Mouse (Mus musculus) adrenal gland, adult 18-20 months (tissue): ENCODE results near the gene Ntm. TPM values are rescaled to one million over a fixed set of nuclear protein-coding genes. Genes with fewer than 3 reads are reported as not detected.

ENCODE experiments used
- DNase-seq, 2 experiments: peaks; one replicate each; pipeline ENCODE4 v3.0.0; 2021 to 2022; ENCODE audit warnings: low spot score in 2 of 2
- total RNA-seq, 2 experiments: library from RNA; stranded (reverse); gene quantifications; 1 replicate in 1 of 2; 2 replicates in 1 of 2; pipeline ENCODE4 v1.2.3; 2021

Gene Ntm
- total RNA-seq, 2 experiments from 2014 or later: 0.54 to 0.60 TPM

- no peak for DNase-seq
Measured at GRCm38 (mm10) chr9:29342303-29342702, 620.6 kb downstream of the Ntm start.

- no peak for DNase-seq
Measured at GRCm38 (mm10) chr9:29341292-29341691, 621.6 kb downstream of the Ntm start.

DNA sequence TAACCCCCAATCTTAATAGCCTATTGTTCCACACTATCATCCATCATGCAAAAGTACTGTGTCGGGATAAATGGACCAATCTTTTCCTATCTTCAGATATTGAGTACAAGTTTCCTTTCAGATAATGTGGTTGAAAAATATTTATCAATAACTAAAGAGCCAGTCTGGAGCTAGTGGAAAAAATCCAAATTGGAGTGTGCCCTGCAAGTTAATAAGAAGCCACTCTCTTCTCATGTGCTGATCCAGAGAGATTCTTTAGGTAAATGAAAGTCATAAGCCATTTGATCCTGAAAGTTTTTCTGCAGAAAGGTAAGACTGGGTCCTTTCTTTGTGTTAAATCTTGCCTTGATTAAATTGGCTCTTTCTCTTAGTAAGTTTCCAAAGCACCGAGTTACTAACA, 627.3 kb downstream of the Ntm start:
- no peak for DNase-seq

DNA sequence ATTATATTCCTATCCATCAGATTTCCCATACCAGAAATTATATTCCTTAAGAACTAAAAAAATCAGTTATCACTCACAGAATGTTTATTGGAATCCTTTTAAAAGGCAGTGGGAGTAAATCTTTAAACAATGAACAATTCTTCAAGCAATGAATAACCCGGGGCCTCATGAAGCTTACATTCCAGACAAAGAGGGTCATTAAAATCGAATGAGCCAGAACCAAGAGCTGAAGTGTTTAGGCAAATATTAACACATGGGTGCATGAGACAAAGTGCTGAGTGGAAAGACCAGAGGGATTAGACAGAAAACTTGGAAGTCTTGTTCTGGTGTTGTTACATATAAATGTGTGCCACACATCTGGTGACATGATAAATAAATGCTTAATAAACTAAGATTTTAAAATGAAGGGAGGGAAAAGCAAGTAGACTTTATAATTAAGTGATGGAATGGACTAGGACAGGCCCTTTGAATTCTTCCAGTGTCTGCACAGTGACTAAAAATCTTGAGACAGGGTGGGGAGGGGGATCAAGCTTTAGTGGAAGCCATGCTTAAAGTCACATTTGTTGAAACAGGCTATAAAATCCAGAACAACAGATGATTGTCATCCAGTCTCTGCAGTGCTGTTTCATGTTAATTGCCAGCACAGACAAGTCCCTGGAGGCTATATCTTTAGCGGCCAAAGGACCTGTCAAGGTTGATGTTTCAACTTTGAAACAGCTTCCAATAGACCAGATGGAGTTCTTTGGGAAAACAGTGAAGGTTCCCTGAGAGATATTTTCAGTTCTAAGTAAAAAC, 630.4 kb downstream of the Ntm start:
- no peak for DNase-seq

DNA sequence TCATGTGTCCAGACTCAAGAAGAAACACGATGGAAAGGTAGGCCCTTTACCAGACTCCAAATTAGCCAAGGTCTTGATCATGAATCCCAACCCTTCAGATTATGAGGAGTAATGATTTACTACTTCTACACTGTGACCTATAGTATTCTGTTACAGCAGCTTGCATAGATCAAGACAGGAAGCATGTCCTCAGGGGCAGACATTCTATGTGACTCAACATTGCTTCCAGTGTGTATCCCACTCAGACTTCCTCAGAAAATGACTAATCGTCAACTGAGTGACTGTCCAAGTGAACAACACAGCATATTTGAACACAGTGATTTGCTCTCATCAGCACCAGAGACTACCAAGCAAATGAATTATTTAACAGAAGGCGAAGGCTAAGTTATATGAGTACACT, 632.5 kb downstream of the Ntm start:
- no peak for DNase-seq

- DNase-seq: no peak
Measured at GRCm38 (mm10) chr9:29326283-29326682, 636.7 kb downstream of the Ntm start.

DNA sequence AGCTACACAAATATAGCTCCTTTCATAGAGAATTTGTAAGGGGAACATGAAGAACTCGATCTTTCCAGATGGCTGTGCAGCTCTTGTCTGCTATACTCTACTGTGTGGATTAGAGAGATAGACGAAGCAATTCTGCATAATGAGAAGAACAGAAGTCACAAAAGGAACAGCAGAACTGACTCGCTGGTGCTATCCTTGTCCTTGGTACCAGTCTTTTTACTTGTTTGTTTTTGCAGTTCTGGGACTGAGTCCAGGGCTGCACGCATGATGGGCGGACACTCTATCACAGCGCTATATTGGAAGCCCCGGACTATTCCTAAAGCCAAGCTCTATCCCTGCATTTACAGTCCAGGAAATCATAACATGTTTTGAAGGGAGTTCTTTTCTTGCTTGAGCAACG, 637.8 kb downstream of the Ntm start:
- DNase-seq: no peak

DNA sequence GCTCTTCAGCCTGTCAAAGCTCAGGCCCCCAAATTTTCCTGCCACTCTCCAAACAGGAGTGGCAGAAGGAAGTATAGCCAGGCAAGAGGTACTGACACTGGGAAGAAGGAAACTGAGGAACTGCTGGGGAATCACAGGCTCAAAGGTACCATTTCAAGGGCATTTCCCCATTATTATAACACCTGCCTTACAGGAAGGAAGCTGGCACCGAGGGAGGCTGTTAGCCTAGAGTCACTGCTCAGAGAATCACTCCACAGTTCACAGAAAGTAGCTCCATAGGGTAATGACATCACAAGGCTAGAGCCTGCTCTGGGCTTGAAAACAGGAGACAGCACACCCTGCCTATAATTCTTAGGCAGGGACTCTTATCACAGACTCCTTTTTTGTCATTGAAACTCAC, 643.7 kb downstream of the Ntm start:
- no peak for DNase-seq

DNA sequence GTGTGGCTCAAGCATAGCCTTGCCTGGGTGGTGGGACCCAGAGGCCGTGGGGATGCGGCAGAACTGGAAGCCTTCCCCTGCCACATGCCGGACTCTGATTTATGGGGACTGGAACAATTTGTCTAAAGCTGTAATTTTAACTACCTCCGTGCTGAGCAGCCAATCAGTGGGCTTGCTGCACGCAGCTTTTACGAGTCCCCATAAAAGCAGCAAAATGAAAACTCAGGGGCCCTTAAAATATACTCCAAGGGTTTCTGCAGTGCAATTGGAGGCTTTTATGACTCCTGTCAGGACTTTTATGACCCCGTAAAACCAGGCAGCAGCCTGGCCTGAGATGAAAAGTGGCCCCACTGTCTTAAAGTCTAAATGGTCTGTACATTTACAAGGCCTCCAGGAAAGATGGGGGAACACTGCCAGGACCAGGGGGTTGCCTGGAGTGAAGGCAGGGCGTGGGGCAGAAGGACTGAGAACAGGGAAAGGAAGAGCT, 644.2 kb downstream of the Ntm start:
- no peak for DNase-seq

- no peak for DNase-seq
Measured at GRCm38 (mm10) chr9:29317623-29318022, 645.3 kb downstream of the Ntm start.

GRCm38 (mm10) chr9:29315842-29316241, 647.1 kb downstream of the Ntm start:
- DNase-seq: no peak

DNA sequence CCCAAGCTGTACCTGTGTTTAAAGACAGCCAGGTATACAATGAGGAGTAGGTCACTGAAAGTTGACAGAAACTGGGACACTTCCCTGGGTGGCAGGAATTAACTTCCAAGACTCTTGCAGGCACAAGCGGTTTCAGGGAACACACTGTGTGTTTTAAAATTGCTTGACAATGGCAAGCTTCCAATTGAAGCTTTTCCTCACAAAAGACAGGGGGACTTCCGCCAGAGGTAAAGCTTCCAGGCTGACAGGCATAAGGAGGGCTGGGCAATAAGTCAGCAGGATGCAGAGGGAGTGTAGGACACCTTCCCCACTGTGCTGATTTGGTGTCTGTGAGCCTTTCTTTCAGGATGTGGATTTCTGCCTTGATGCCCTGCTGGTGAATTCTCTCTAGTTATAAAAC, 656.0 kb downstream of the Ntm start:
- no peak for DNase-seq

DNA sequence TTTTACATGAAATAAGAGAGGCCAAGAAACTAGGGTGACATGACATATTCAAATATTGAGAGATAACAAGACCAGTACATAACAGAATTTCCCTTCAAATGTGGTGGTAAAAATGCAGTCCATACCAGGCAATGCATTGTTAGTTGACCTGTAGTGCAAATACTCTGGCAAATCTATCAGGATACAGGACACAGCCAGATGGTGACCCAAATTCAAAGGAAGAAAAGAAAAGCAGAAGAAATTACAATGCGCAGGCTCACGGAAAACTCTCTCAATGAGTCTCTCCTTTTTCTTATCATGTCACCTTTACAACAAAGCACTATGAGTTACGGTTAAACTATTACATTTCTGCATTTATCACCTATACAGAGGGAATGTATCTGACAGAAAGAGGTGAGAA, 664.6 kb downstream of the Ntm start:
- no peak for DNase-seq

GRCm38 (mm10) chr9:29296752-29297151, 666.2 kb downstream of the Ntm start:
- no peak for DNase-seq

- DNase-seq: no peak
Measured at GRCm38 (mm10) chr9:29288003-29288704, 674.8 kb downstream of the Ntm start.

DNA sequence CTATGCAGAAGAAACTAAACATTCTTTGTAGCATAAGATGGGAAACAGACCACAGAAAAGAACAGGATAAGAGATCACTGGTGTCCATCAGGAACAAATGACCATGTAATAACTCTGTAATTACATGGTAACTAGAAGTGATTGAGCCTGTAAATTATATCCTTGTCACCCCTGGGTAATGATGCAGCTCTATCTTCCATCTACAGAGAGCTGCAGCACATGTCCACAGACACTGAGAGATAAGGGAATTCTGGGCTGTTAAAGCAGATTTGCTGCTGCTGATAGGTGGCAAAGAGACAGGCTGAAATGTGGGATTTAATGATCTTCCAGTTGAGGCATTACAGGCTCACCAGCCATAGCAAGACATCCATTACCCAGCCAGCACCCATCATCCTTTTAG, 677.8 kb downstream of the Ntm start:
- DNase-seq: no peak

GRCm38 (mm10) chr9:29272861-29273260, 690.1 kb downstream of the Ntm start:
- no peak for DNase-seq

- DNase-seq: no peak
Measured at GRCm38 (mm10) chr9:29269988-29270387, 693.0 kb downstream of the Ntm start.

DNA sequence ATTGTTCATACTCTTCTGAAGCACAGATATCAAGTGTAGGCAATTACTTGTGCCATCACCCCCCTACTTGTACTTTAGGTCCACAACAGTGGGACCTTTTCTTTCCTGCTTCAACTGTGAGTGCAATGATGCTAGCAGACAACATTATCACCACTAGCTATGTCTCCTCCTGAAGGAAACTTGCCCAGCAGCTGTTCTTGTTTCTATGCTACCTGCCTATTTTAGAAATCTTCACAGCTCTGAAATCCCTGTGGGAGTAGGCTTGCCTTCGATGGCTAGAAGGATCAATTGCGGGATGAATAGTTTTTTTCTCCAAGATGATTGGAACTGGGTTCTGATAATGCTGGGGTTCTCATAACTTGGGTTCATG, 693.7 kb downstream of the Ntm start:
- no peak for DNase-seq

DNA sequence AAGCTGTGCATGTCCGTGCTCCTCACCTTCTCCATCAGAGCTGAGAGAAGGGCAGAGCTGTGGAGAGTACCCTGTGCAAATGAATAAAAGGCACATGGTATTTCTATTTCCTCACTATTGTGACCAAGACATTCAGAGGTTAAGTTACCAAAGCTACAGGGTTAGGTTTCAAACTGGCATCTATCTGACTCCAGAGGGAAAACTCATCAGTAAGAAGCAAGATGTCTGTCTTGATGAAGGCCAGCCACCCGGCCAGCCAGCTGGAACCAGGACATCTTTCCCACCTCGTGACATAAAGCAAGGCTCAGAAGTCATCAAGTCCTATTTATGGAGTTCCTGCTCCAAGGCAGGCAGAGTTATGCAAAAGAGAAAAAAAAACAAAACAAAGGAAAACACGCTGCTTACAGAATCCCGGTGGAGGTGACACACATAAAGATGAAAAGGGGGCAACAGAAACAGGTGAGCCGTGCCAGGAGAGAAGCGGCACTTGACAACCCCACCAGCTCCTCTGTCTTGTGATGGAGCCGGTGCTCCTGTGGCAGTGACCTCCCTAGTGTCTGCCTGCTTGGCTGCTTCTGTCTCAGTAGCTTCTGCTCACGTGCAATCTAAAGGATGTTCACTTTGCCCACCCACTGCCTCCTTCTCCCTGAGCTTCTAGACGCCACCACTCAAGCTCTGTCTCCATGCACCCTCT, 694.2 kb downstream of the Ntm start:
- DNase-seq: no peak

- no peak for DNase-seq
Measured at GRCm38 (mm10) chr9:29267663-29268062, 695.3 kb downstream of the Ntm start.

- DNase-seq: no peak
Measured at GRCm38 (mm10) chr9:29265177-29265576, 697.8 kb downstream of the Ntm start.
